In genomic region chr5:143177541-143178200, GRCm38 (mm10) we compare ENCODE assay signal across 15 mouse cellular contexts. TPM values are rescaled to one million over a fixed set of nuclear protein-coding genes. Genes with fewer than 3 reads are reported as not detected.
DNase-seq lines count a peak whose midpoint lies in the region; ATAC-seq and TF ChIP-seq lines count a peak whose summit lies in the region.
"Had no signal": no experiment of that assay in that cellular context is flagged by ENCODE, and none has a peak within 500 bp of the region (broad histone marks: within the 10 kb centered on the region; RNA-seq: fewer than 3 reads in every experiment).

No protein-coding gene starts in this region.

- ATAC-seq in CD4-positive, CD25-positive, alpha-beta regulatory T cell, adult 4 months, result no peak
- ATAC-seq in erythroid progenitor cell, adult 5-6 weeks (replicated peaks; ENCODE audit: low FRiP score, poor library complexity, severe bottlenecking), result no peak

- no peak overlapping the region for H3K4me3 ChIP-seq in layer of hippocampus, adult 2 months

- DNase-seq in CD4-positive, CD25-positive, alpha-beta regulatory T cell, adult 2 months (ENCODE audit: low read depth, low spot score), result peak; percentile 37
- DNase-seq in layer of hippocampus, adult 2 months (ENCODE audit: low spot score in 2 of 2), result no peak
- DNase-seq in layer of hippocampus, adult 18-20 months (ENCODE audit: low spot score in 2 of 2), result no peak
- DNase-seq in CD4-positive helper T cell, adult 2 months (ENCODE audit: low read depth, low spot score), result peak; percentile 15
- DNase-seq in adrenal gland, postnatal 36 days, result peak; percentile 42 to 61
- DNase-seq in gastrocnemius, postnatal 4 days (ENCODE audit: low spot score in 2 of 2), result no peak
- DNase-seq: cerebellum, adult 9-11 months had no signal

- TF ChIP-seq CTCF in layer of hippocampus, adult 2 months (conservative IDR thresholded peaks at IDR 0.05), result peak; percentile 54

- H3K27ac ChIP-seq in layer of hippocampus, adult 2 months, result no peak overlapping the region

RNA-seq across cellular contexts. Expression of gene Rbak, which starts 2.9 kb away (rescaled TPM):
- 10 to 100 TPM in 1 of 2 experiments, 1 to 10 TPM in 1; 6.1 to 11.1 TPM for polyA plus RNA-seq in CD4-positive, CD25-positive, alpha-beta regulatory T cell, adult 4 months (2017; shearing (Covaris generic))
- 10 to 100 TPM; 15.2 to 17.4 TPM for total RNA-seq in layer of hippocampus, adult 2 months (2021)
- total RNA-seq in layer of hippocampus, adult 18-20 months (2021), result 10 to 100 TPM; 14.3 to 15.1 TPM
- total RNA-seq in adrenal gland, postnatal 36 days (2021), result 10 to 100 TPM; 11.3 to 11.7 TPM
- 1.4 and 3.4 TPM in 2 replicates for total RNA-seq in erythroid progenitor cell, adult 5-6 weeks (2015; ENCODE audit: low replicate concordance)
- total RNA-seq in erythroid progenitor cell, adult 5-6 weeks (2017; ENCODE audit: low replicate concordance), result 0.39 and 1.4 TPM in 2 replicates
- total RNA-seq in gastrocnemius, postnatal 4 days (2021), result 10 to 100 TPM in 1 of 2 experiments, 1 to 10 TPM in 1; 9.1 to 11.9 TPM

RNA-seq across cellular contexts. Expression of gene Spdye4b, which starts 3.1 kb away (rescaled TPM):
- not detected for polyA plus RNA-seq in CD4-positive, CD25-positive, alpha-beta regulatory T cell, adult 4 months (2017; shearing (Covaris generic))
- total RNA-seq in layer of hippocampus, adult 2 months (2021), result not detected
- not detected for total RNA-seq in layer of hippocampus, adult 18-20 months (2021)
- total RNA-seq in adrenal gland, postnatal 36 days (2021), result not detected
- not detected in 2 replicates for total RNA-seq in erythroid progenitor cell, adult 5-6 weeks (2015; ENCODE audit: low replicate concordance)
- total RNA-seq in erythroid progenitor cell, adult 5-6 weeks (2017; ENCODE audit: low replicate concordance), result not detected in 2 replicates
- total RNA-seq in gastrocnemius, postnatal 4 days (2021), result not detected
- total RNA-seq: megakaryocyte, adult 5-6 weeks had no signal
- polyA plus RNA-seq: embryonic facial prominence, embryonic 14.5 days; hindbrain, embryonic 11.5 days; kidney, embryonic 16.5 days; liver, embryonic 11.5 days; stomach, embryonic 14.5 days had no signal

RNA-seq across cellular contexts. Expression of gene Olfr718-ps1, which starts 30.3 kb away (rescaled TPM):
- under 1 TPM in 1 of 2 experiments, not detected in 1; 0.11 TPM for polyA plus RNA-seq in CD4-positive, CD25-positive, alpha-beta regulatory T cell, adult 4 months (2017; shearing (Covaris generic))
- under 1 TPM; 0.07 to 0.26 TPM for total RNA-seq in layer of hippocampus, adult 2 months (2021)
- total RNA-seq in layer of hippocampus, adult 18-20 months (2021), result under 1 TPM in 1 of 2 experiments, not detected in 1; 0.12 TPM
- under 1 TPM in 1 of 2 experiments, not detected in 1; 0.07 TPM for total RNA-seq in adrenal gland, postnatal 36 days (2021)
- total RNA-seq in erythroid progenitor cell, adult 5-6 weeks (2015; ENCODE audit: low replicate concordance), result not detected in 2 replicates
- total RNA-seq in erythroid progenitor cell, adult 5-6 weeks (2017; ENCODE audit: low replicate concordance), result not detected in 2 replicates
- total RNA-seq in gastrocnemius, postnatal 4 days (2021), result under 1 TPM in 1 of 2 experiments, not detected in 1; 0.05 TPM
- total RNA-seq: megakaryocyte, adult 5-6 weeks had no signal
- polyA plus RNA-seq: embryonic facial prominence, embryonic 14.5 days; hindbrain, embryonic 11.5 days; kidney, embryonic 16.5 days; liver, embryonic 11.5 days had no signal

RNA-seq across cellular contexts. Expression of gene Spdye4a, which starts 49.0 kb away (rescaled TPM):
- polyA plus RNA-seq in CD4-positive, CD25-positive, alpha-beta regulatory T cell, adult 4 months (2017; shearing (Covaris generic)), result not detected
- total RNA-seq in layer of hippocampus, adult 2 months (2021), result not detected
- total RNA-seq in layer of hippocampus, adult 18-20 months (2021), result not detected
- not detected for total RNA-seq in adrenal gland, postnatal 36 days (2021)
- total RNA-seq in erythroid progenitor cell, adult 5-6 weeks (2015; ENCODE audit: low replicate concordance), result not detected in 2 replicates
- total RNA-seq in erythroid progenitor cell, adult 5-6 weeks (2017; ENCODE audit: low replicate concordance), result not detected in 2 replicates
- not detected for total RNA-seq in gastrocnemius, postnatal 4 days (2021)
- total RNA-seq: megakaryocyte, adult 5-6 weeks had no signal
- polyA plus RNA-seq: embryonic facial prominence, embryonic 14.5 days; hindbrain, embryonic 11.5 days; kidney, embryonic 16.5 days; liver, embryonic 11.5 days; stomach, embryonic 14.5 days had no signal

RNA-seq across cellular contexts. Expression of gene Zfp12, which starts 57.3 kb away (rescaled TPM):
- 1 to 10 TPM; 3.6 to 4.6 TPM for polyA plus RNA-seq in CD4-positive, CD25-positive, alpha-beta regulatory T cell, adult 4 months (2017; shearing (Covaris generic))
- 10 to 100 TPM; 33.8 to 36.1 TPM for total RNA-seq in layer of hippocampus, adult 2 months (2021)
- total RNA-seq in layer of hippocampus, adult 18-20 months (2021), result 10 to 100 TPM; 31.6 to 36.7 TPM
- total RNA-seq in adrenal gland, postnatal 36 days (2021), result 10 to 100 TPM; 22.2 to 22.9 TPM
- 0.36 TPM in 1 of 2 replicates, not detected in the other for total RNA-seq in erythroid progenitor cell, adult 5-6 weeks (2015; ENCODE audit: low replicate concordance)
- total RNA-seq in erythroid progenitor cell, adult 5-6 weeks (2017; ENCODE audit: low replicate concordance), result 0.68 and 1.7 TPM in 2 replicates
- total RNA-seq in gastrocnemius, postnatal 4 days (2021), result 10 to 100 TPM; 14.0 to 15.9 TPM

Comparison
In these comparisons a context has a peak if more than half of its experiments do, and no peak if none do; other contexts are left out.
1. DNase-seq: peak in CD4-positive, CD25-positive, alpha-beta regulatory T cell, adult 2 months (single experiment), CD4-positive helper T cell, adult 2 months (single experiment) and adrenal gland, postnatal 36 days (2 of 2); none in layer of hippocampus, adult 2 months (0 of 2), layer of hippocampus, adult 18-20 months (0 of 2) and gastrocnemius, postnatal 4 days (0 of 2).